Mouse (Mus musculus): ENCODE measurements around the gene Tmem45a2. TPM values are rescaled to one million over a fixed set of nuclear protein-coding genes. Genes with fewer than 3 reads are reported as not detected.

Tmem45a2 gene
- not detected in 2 replicates for polyA plus RNA-seq (2012; ENCODE audit: insufficient read depth, insufficient read length, low replicate concordance, missing spikeins)

DNA sequence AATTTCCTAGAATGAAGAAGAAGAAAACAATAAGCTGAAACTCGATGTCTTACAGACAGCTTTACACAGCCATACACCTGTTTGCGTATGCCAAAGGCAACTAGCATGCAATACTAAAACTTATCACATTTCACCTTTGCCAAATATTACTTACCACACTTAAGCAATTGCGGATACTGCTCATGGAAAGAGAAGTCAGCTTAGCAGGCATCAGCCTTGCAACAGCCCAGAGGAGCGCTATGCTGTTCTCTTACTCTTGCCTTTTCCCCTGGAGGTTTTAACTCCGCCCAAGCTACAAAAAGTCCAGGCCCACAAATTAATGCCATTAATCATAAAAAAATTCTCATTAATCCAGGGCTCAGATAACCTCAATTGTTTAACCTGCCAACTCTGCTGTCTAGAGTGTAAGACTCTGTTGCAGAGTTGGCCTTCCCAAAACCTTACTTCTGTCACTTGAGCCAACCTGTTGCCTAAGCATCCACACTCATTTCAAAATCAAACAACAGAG lies at the start of gene Tmem45a2:
Gene Tmem45a2 (minus strand): TSS at position 241 of the 508 bp plus-strand sequence.
- WGBS = 95% methylated on average over 5 of the region's 5 CpGs
- Histone ChIP-seq H3K27ac (ENCODE audit: insufficient read depth, low read depth, low read length) (no peak within 1 kb of the TSS), H3K4me1 (ENCODE audit: control insufficient read depth, insufficient read depth, low read length) (no peaks in the 10 kb centered on the region), H3K4me3 (ENCODE audit: insufficient read depth, low read depth, low read length) (no peak within 1 kb of the TSS)
- TF ChIP-seq POLR2A (IDR thresholded peaks at IDR 0.05; ENCODE audit: insufficient read depth, low read depth, low read length) = no peak
- no peak for TF ChIP-seq CTCF (IDR thresholded peaks at IDR 0.05; ENCODE audit: insufficient read depth, low read depth, low read length)

DNA sequence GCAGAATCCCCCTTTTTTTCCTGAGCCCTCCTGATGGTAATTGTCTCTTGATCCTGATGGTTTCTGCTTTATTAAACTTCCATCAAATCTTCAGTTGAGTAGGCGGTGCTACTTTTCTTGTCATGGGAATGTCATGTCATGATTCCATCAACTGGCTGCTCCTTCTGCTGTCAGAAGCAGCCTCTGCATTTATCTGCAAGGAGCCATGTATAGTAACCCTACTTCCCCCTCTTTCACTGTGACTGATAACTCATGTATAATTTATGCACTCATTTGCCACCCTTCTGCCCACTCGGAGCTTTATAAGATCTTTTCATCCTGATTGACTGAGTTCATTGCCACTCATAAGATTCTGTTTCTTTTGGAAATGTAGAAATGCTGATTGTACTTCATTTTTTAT lies 46.4 kb upstream of the Tmem45a2 start:
- H3K4me1 ChIP-seq (ENCODE audit: control insufficient read depth, insufficient read depth, low read length) = no peaks in the 10 kb centered on the region
- WGBS = 75% methylated on average over 2 of the region's 2 CpGs
- H3K4me3 ChIP-seq (ENCODE audit: insufficient read depth, low read depth, low read length) = no peak overlapping the region
- no peak overlapping the region for H3K27ac ChIP-seq (ENCODE audit: insufficient read depth, low read depth, low read length)
- TF ChIP-seq POLR2A (IDR thresholded peaks at IDR 0.05; ENCODE audit: insufficient read depth, low read depth, low read length) (no peak), CTCF (IDR thresholded peaks at IDR 0.05; ENCODE audit: insufficient read depth, low read depth, low read length) (no peak)

DNA sequence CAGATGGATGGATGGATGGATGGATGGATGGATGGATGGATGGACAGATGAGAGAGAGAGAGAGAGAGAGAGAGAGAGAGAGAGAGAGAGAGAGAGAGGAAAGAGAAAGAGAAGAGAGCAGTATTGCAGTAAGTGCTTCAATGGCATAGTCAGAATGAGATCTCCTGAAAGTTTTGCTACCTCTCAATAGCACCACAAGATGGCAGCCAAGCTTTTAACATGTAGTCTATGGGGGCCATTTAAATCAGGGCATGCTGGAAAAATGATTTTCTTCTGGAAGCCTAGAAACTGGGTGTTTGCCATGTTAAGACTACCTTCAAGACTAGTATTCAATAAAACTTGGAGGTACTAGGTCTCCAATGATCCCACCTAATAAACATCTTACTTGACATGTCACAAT lies 44.9 kb upstream of the Tmem45a2 start:
- Histone ChIP-seq H3K4me1 (ENCODE audit: control insufficient read depth, insufficient read depth, low read length) (no peaks in the 10 kb centered on the region), H3K4me3 (ENCODE audit: insufficient read depth, low read depth, low read length) (no peak overlapping the region), H3K27ac (ENCODE audit: insufficient read depth, low read depth, low read length) (no peak overlapping the region)
- TF ChIP-seq CTCF (IDR thresholded peaks at IDR 0.05; ENCODE audit: insufficient read depth, low read depth, low read length) (no peak), POLR2A (IDR thresholded peaks at IDR 0.05; ENCODE audit: insufficient read depth, low read depth, low read length) (no peak)

DNA sequence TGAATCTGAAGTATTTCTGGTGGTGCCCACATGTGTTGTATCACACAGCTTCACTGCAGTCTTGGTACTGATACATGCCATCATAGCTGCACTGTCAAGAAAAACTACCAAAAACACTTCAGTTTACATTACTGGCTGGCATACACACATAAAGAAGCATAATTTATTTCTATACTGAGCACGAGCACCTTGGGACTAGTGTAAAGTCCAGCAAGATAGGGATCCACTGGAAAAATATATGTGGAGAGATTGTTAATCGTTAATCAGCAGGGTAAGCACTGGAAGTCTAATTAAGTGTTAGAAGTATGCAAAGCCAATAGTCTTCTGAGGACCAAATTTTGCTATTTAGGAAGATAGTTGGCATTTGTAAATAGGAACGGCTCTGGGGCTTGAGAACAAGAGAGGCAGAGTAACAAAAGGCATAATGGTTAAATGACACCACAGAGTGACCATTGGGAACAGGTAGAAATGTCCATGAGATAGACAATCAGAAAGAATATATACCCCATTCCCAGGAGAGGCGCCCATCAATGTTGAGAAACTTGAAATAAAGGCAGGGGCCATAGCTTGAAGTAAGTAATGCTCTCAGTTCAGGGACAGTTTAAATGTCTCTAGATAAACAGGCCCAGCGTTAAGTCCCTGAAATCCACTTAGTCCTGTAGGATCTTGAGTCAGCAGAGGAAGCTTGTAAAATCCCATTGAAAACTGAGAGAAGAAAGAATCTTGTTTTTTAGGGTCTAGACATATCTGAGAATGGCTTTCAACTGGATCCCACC lies 35.2 kb upstream of the Tmem45a2 start:
- WGBS = 75% methylated on average over 5 of the region's 5 CpGs
- TF ChIP-seq CTCF (IDR thresholded peaks at IDR 0.05; ENCODE audit: insufficient read depth, low read depth, low read length) = no peak
- no peak for TF ChIP-seq POLR2A (IDR thresholded peaks at IDR 0.05; ENCODE audit: insufficient read depth, low read depth, low read length)
- Histone ChIP-seq H3K4me3 (ENCODE audit: insufficient read depth, low read depth, low read length) (no peak overlapping the region), H3K4me1 (ENCODE audit: control insufficient read depth, insufficient read depth, low read length) (no peaks in the 10 kb centered on the region), H3K27ac (ENCODE audit: insufficient read depth, low read depth, low read length) (no peak overlapping the region)

DNA sequence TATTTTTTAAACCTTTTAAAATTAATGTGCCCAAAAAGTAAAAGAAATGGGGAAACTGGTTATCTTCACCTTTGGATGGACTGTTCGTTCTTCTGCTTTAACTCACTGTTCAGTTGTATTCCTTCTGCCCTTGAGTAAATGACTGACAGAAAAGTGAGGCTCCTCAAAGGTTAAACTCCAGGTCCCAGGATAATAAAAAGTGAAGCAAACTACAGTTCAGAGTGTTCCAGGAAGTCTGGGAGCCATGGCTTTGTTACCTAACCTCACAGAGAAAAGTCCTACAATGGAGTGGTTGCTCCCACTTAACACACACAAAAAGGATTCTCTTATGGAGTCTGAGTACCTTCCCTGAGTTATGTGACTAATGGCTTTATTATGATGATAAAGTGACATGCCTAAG lies 30.0 kb upstream of the Tmem45a2 start:
- no peak overlapping the region for H3K27ac ChIP-seq (ENCODE audit: insufficient read depth, low read depth, low read length)
- H3K4me1 ChIP-seq (ENCODE audit: control insufficient read depth, insufficient read depth, low read length) = no peaks in the 10 kb centered on the region
- TF ChIP-seq POLR2A (IDR thresholded peaks at IDR 0.05; ENCODE audit: insufficient read depth, low read depth, low read length) = no peak
- TF ChIP-seq CTCF (IDR thresholded peaks at IDR 0.05; ENCODE audit: insufficient read depth, low read depth, low read length) = no peak
- H3K4me3 ChIP-seq (ENCODE audit: insufficient read depth, low read depth, low read length) = no peak overlapping the region
- WGBS = 93% methylated on average over 1 of the region's 1 CpGs

DNA sequence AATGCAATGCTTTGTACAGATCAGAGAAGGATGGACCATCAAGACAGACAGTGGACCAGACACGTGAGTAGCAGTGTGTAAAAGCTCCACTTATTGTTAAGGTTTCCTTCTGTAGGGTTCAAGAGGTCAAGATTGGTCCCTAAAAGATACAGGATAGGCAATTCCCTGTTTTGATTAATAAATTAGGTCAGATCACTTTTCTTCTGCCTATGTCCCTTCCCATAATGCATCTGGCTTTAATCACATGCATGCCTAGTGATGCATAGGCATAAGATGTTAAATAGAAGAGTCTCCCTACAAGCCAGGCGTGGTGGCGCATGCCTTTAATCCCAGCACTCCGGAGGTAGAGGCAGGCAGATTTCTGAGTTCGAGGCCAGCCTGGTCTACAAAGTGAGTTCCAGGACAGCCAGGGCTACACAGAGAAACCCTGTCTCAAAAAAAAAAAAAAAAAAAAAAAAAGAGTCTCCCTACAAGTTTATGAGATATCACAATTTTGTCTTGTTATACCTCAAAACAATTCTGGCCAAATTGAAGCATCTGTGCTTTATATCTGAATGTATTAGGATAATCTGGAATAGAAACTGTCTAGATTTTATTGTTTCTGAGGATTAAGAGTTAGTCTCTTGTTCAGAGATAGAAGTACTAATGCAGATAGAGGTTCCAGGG lies 28.5 kb upstream of the Tmem45a2 start:
- H3K4me3 ChIP-seq (ENCODE audit: insufficient read depth, low read depth, low read length) = no peak overlapping the region
- H3K27ac ChIP-seq (ENCODE audit: insufficient read depth, low read depth, low read length) = no peak overlapping the region
- no peaks in the 10 kb centered on the region for H3K4me1 ChIP-seq (ENCODE audit: control insufficient read depth, insufficient read depth, low read length)
- WGBS = 79% methylated on average over 5 of the region's 5 CpGs
- TF ChIP-seq POLR2A (IDR thresholded peaks at IDR 0.05; ENCODE audit: insufficient read depth, low read depth, low read length) = no peak
- no peak for TF ChIP-seq CTCF (IDR thresholded peaks at IDR 0.05; ENCODE audit: insufficient read depth, low read depth, low read length)

DNA sequence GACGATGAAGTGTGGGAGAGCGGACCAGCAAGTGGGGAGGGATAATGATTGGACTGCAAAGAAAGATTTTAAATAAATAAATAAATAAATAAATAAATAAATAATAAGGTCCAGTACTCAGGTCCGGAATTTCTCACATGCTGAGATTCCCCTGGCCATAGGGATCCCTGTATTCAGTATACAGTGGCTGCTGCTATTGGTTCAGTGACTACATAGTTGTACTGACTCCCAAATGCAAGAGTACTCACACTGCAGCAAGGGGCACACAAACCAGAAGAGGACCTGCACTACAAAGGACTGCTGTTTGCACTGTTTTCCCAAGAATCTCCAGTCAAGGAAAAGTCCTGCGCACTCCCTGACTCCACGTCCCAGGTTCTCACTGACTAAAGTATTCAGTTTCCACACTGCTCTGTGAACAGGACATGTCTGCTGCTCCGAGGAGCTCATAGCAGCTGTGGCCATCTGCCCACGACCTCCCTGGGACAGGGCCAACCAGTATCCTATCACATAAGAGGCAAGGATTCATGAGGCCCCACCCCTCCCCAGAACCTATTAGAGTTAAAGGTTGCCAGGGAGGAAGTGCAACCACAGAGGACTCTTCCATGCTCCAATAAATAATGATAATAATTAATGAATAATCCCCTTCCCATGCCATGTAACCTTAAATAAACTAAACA lies 27.4 kb upstream of the Tmem45a2 start:
- no peaks in the 10 kb centered on the region for H3K4me1 ChIP-seq (ENCODE audit: control insufficient read depth, insufficient read depth, low read length)
- H3K4me3 ChIP-seq (ENCODE audit: insufficient read depth, low read depth, low read length) = no peak overlapping the region
- TF ChIP-seq CTCF (IDR thresholded peaks at IDR 0.05; ENCODE audit: insufficient read depth, low read depth, low read length) (no peak), POLR2A (IDR thresholded peaks at IDR 0.05; ENCODE audit: insufficient read depth, low read depth, low read length) (no peak)
- H3K27ac ChIP-seq (ENCODE audit: insufficient read depth, low read depth, low read length) = no peak overlapping the region
- 65% methylated on average over 7 of the region's 7 CpGs for WGBS

DNA sequence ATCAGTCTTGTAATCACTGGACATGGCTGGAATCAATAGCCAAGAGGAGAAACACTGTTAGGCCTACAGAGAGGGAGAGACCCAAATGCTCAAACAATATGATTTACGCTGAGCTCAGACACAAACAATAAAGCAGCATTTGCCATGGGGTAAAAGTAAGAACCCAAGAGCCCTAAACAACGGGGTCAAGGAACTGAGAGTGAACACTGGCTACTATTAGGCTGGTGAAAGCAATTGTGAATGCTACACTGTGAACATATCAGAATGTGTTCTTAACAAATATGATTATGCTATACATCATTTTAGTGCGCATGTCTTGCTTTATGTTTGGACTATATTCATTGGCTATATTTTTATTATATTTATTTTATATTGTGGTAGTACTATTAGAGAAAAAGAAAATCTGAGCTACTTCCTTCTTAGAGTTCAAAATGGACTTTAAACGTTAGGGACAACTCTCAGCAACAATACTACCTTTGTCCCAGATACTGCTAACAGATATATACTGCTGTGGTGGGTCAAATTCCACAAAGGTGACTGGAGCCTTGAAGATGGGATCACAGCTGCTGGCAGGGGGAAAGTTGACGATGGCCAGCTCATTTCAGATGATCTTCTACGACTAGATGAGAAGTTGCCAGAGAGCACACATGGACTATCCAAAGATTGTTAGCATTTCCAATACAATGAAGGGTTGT lies 21.9 kb upstream of the Tmem45a2 start:
- TF ChIP-seq CTCF (IDR thresholded peaks at IDR 0.05; ENCODE audit: insufficient read depth, low read depth, low read length) (no peak), POLR2A (IDR thresholded peaks at IDR 0.05; ENCODE audit: insufficient read depth, low read depth, low read length) (no peak)
- 69% methylated on average over 6 of the region's 6 CpGs for WGBS
- Histone ChIP-seq H3K4me1 (ENCODE audit: control insufficient read depth, insufficient read depth, low read length) (no peaks in the 10 kb centered on the region), H3K4me3 (ENCODE audit: insufficient read depth, low read depth, low read length) (no peak overlapping the region), H3K27ac (ENCODE audit: insufficient read depth, low read depth, low read length) (no peak overlapping the region)
